Mouse (Mus musculus): Measurements from ENCODE around the gene Pcgf1.

Pcgf1 gene

GRCm38 (mm10) chr6:83101688-83102556, 24.3 kb downstream of the Pcgf1 start:
- in situ Hi-C loops (cut with MboI, MseI), result loop anchor here (5.0 to 10.0 kb wide), 2 partner anchors 190 to 357 kb away; no protein-coding TSS in a partner anchor

DNA sequence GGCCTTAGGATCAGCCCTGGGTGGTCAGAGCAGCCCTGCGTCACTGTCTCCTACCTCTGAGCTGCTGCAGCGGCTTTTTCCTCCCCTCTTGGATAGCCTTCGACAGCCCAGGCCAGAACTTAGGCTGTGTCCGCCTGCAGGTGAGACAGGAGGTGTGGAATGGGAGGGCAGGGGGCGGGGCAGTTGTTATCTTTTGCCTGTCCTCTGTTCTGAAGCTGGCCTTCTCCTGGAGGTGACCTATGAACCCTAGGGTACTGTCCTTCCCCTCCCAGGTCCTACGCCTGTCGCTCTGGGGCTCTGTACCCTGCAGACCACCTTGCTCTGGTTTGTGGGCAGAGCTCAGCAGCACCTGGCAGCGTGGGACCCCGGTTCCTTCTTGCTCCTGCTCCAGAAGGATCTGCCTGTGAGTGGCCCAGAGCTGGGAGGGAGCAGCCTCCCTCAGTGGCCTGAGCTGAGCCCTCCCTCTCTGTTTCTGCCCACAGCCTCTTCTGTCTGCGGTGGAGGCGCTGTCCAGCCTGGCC, 25.5 kb downstream of the Pcgf1 start:
- in situ Hi-C loops (cut with MboI, MseI), result loop anchor here (5.0 to 10.0 kb wide), 2 partner anchors 191 to 358 kb away; no protein-coding TSS in a partner anchor

DNA sequence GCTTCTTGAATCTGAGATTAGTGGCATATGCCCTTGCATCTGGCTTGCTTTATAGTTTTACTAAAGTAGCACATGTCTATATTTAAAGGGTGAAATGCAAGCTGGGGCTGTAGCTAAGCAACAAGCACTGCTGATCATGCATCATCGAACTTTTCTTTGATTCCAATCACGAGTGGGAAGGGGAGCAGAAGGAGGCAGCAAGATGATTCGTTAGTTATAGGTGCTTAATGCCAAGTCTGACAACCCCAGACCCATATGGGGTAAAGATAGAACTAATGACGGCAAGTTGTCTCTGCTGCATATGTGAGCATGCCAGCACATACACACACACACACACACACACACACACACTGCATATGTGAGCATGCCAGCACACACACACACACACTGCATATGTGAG, 26.5 kb downstream of the Pcgf1 start:
- in situ Hi-C loops (cut with MboI, MseI), result loop anchor here (5.0 to 10.0 kb wide), 2 partner anchors 192 to 359 kb away; no protein-coding TSS in a partner anchor

DNA sequence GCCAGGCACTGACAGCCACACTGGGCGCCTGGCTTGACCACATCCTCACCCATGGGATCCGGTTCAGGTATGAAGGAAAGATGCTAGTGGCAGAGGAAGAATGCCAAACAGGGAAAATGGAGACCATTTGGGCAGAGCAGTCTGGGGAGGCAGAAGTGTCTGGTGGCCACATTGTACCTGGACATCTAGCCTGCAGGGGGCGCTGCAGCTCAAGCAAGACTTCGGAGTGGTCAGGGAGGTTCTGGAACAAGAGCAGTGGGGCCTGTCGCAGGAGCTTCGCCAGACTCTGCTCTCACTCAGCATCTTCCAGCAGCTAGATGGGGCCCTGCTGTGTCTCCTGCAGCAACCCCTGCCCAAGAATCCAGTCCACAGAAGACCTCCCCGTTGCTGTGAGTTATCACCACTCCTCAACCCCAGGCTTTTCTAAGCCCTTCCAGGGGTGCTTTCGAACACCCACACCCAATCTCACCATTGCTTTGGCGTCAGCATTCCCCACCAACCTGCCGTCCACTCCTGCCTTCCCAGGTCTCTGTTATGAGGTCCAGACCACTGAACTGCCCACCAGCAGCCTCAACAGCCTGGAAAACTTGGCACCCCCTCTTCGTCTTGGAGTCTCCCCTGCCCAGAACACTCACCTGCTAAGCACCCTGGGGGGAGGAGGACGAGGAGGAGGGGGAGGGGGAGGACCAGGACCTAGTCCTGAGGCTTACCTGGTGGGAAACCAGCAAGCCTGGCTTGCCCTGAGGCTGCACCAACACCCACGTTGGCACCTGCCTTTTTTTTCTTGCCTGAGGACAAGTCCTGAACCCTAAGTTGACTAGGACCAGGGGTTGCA, 30.1 kb downstream of the Pcgf1 start:
- in situ Hi-C loops (cut with MboI, MseI), result loop anchor here (5.0 to 10.0 kb wide), 2 partner anchors 50 to 363 kb away; partner anchors contain the start of genes 1700003E16Rik and Wdr54

DNA sequence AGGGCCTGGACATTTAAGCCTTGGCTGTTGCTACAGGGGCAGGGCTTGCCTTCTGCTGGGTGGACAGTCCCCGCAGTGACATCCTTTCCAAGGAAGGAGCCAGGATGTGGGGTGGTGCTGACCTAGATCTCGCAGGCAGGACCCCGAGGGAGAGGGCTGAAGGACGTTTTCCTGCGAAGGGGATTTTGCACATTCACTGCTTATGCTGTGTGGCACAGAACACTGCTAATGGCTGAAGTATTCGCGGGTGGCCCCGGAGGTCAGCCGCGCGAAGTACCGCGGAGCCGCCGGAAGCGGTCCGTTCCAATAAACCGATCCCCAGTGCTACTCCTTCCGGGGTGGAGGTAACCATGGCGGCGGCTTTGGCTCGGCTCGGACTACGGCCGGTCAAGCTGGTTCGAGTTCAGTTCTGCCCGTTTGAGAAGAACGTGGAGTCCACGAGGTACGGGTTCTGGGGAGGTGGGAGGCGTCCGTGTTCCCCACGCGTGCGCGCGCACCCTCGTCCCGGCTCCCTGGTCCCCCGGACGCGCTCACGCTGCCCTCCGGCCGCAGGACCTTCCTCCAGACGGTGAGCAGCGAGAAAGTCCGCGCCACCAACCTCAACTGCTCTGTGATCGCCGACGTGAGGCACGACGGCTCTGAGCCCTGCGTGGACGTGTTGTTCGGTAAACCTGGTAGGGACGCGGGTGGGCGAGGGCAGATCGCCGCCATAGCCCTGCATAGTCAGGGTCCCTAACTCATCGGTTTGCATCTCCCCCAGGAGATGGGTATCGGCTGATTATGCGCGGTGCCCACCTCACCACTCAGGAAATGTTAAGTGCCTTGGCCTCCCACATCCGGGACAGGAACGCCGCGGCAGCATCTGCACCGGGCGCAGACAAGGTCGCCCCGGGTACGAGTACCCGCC, 31.3 kb downstream of the Pcgf1 start, which contains the start of gene Mrpl53:
Mrpl53 (plus strand) TSS at position 279 of the 907 bp plus-strand sequence.
- in situ Hi-C loops (cut with MboI, MseI), result loop anchor here (5.0 to 10.0 kb wide), 2 partner anchors 48 to 364 kb away; partner anchors contain the start of genes 1700003E16Rik and Wdr54

DNA sequence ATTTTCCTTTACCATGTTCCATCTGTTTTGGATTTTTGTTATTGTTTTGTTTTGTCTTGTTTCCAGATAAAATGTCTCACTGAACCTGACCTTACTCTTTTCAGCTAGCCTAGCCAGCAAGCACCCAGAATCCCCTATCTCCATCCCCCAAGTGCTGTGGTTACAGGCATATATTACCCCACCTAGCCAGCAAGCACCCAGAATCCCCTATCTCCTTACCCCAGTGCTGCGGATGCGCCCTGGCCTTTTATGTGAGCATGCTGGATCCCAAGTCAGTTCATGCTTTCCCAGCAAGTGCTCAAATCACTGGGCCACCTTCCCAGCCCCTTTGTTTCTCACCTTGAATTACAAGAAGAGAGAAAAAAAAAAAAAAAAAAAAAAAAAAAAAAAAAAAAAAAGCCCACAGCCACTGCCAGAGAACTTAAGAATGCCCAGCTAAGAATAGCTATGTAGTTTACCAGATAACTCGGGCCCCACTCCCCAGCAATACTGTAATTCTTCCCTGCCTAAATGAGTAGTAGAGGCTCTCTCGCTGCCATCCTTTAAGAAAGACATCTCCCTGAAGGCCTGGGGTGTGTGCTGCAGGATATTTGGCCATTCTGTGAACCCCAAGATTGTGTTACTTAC, 34.0 kb downstream of the Pcgf1 start:
- in situ Hi-C loops (cut with MboI, MseI), result no loop called here

GRCm38 (mm10) chr6:83115011-83115671, 37.5 kb downstream of the Pcgf1 start, which contains the start of gene Mogs:
TSS of gene Mogs (plus strand) at chr6:83115496.
- in situ Hi-C loops (cut with MboI, MseI), result no loop called here

GRCm38 (mm10) chr6:83115682-83116372, 38.2 kb downstream of the Pcgf1 start:
- in situ Hi-C loops (cut with MboI, MseI), result no loop called here

DNA sequence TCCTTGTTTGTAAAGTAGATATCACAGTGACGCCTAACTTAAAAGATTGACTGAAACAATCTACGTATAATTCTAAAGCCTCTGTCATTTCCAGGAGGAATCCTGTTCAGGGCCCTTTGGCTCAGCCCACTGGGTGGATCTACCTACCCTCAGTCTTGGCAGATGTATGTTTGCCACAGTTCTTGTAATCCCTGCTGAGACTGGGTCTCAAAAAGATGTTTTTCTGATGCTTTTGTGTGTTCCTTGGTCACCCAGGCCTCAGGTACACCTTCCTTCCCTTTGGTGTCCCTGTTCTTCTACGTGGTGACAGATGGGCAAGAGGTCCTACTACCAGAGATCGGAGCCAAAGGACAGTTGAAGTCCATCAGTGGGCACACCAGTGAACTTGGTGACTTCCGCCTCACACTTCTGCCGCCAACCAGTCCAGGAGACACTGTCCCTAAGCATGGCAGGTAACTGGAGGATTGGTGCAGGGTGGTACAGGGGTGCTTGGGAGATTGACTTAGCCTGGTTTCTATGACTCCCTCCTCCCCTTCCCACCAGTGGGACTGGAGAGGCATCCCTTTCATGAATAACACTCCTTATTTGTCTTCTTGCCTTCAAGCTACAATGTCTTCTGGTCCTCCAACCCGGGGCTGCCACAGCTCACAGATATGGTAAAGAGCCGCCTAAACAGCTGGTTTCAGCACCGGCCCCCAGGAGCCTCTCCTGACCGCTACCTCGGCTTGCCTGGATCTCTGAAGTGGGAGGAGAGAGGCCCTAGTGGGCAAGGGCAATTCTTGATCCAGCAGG, 38.9 kb downstream of the Pcgf1 start:
- in situ Hi-C loops (cut with MboI, MseI), result no loop called here

DNA sequence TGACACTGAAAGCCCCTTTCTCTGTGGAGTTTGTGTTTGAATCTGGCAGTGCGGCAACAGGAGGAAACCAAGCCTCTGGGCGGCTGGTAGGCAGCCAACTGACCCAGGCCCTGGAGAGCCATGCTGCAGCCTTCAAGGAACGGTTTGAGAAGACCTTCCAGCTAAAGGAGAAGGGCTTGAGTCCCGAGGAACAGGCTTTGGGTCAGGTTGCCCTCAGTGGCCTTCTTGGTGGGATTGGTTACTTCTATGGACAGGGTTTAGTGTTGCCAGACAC, 39.4 kb downstream of the Pcgf1 start:
- in situ Hi-C loops (cut with MboI, MseI), result no loop called here

DNA sequence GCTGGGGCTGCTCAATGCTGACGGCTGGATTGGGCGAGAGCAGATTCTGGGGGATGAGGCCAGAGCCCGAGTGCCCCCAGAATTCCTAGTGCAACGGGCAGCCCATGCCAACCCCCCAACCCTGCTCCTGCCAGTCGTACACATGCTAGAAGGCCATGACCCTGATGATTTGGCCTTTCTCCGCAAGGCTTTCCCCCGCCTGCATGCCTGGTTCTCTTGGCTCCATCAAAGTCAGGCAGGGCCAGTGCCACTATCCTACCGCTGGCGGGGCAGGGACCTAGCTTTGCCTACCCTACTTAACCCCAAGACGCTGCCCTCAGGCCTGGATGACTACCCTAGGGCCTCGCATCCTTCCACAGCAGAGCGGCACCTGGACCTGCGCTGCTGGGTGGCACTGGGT, 39.9 kb downstream of the Pcgf1 start:
- in situ Hi-C loops (cut with MboI, MseI), result no loop called here

DNA sequence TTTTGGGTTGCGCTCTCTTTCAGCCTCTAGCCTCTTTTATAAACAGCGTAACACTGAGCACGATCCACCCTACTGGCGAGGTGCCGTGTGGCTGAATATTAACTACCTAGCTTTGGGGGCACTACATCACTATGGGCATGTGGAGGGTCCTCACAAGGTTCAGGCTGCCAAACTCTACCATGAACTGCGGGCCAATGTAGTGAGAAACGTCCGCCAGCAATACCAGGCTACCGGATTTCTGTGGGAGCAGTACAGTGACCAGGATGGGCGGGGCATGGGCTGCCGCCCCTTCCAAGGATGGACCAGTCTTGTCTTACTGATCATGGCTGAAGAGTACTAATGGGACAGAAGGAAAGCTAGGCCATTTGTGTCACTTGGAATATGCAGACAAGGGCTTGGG, 40.7 kb downstream of the Pcgf1 start:
- in situ Hi-C loops (cut with MboI, MseI), result no loop called here

DNA sequence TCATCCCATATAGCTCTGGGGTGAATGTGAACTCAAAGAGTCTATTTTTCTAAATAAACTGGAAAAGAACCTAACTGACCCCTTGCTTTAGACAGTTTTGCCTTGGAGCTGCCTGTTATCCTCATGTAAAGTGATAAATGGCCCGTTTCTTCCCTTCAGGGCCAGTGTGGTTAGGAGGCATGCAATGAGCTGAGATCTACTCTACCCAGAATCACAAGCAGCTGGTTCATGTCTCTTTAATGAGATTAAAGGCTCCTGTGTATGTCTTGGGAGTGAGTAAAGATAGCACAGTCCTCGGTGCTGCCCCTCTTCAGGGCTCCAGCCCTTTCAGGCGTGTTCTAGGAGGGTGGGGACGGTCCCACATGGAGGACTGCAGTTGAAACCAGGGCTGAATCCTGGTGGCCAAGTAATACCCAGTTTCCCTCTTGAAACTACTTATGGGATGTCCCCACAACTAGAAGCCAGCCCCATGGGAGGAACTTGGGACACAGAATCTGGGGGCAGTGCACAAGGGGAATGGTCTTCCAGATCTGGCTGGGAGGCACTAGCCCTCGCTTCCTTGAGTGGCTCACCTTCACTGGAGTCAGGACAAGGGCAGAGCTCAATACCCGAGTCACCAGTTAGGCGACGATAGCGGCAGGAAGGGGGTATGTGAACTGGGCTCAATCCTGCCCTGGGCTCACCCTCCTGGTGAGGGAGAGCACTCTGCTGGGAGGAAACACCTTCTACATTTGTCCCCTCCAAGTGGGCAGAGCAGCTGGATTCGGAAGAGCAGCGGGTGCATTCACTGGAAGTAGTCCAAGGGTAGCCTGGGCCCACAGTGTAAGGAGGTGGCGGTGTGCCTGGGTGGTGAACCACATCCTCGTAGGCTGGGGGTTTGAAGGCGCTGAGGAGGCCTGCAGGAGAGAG, 41.4 kb downstream of the Pcgf1 start:
- in situ Hi-C loops (cut with MboI, MseI), result no loop called here

GRCm38 (mm10) chr6:83119734-83120051, 42.0 kb downstream of the Pcgf1 start:
- in situ Hi-C loops (cut with MboI, MseI), result no loop called here

DNA sequence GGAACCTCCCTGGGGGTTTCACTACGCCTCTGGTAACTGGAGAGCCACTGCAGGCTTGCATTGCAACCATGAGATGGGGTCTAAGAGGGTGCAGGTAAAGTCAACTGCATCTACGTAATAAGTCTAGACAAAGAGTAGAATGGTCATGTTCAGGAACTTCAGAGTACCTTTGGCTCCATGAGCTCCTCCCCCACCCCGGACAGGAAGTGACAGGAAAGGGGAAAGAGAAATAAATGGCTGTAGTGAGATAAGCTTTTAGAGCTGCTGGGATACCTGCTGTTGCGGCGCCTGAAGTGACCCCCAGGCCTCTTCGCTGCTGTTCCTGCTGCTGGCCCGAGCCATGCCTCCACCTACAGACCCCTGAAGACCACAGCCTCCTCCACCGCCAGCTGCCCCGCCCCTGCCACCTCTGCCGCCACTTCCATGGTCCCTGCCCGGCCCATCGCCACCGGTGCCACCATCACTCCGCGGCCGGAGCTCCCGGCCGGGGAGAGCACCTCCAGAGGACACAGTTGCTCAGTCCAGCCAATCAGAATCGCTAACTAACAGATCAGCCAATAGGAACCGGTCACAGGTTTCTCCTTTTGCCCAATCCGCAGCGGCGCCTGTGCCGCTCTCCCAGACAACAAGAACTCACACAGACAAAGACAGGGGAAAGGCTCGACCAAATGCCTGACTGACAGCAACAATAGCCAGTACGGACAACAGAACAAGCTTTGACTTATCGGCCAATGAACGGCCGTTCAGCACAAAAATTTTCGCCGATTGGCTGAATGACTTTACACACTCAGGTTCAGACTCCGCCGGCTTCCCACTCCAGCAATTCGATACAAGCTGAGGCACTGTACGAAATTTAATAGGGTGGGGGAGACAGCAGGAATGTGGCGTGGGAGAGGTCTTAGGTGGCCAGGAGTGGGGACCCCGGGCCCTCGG, 43.5 kb downstream of the Pcgf1 start, which contains the start of gene Wbp1:
Wbp1 (minus strand) TSS at position 630 of the 933 bp plus-strand sequence.
- in situ Hi-C loops (cut with MboI, MseI), result no loop called here

Measured in regulatory T cell (primary cell).